Mouse (Mus musculus) CH12.LX (cell line): ENCODE results near the gene Pllp.

Experiments
- CHD2 ChIP-seq: IDR thresholded peaks from 2 replicates; pipeline ENCODE4 v1.6.1; 2011; ENCODE audit warnings: low read length, improper control_type of control experiment
- CTCF ChIP-seq, 2 experiments: IDR thresholded peaks in 1 of 2; conservative IDR thresholded peaks in 1 of 2; 2 replicates each; pipeline ENCODE4 v1.5.1; 2011 to 2012; ENCODE audit warnings: low read depth in 2 of 2, low read length in 2 of 2, improper control_type of control experiment in 1 of 2, inconsistent platforms in 1 of 2, mild to moderate bottlenecking in 1 of 2, moderate library complexity in 1 of 2
- E2F4 ChIP-seq: IDR thresholded peaks from 2 replicates; pipeline ENCODE4 v1.6.1; 2011; ENCODE audit warnings: low read depth, low read length, improper control_type of control experiment; ENCODE audit not compliant: insufficient replicate concordance
- EP300 ChIP-seq: IDR thresholded peaks from 2 replicates; pipeline ENCODE4 v1.6.1; 2011; ENCODE audit warnings: low read length, improper control_type of control experiment
- MXI1 ChIP-seq: IDR thresholded peaks from 2 replicates; pipeline ENCODE4 v1.6.1; 2011; ENCODE audit warnings: mild to moderate bottlenecking, low read depth, low read length, improper control_type of control experiment
- POLR2A ChIP-seq: IDR thresholded peaks from 2 replicates; pipeline ENCODE4 v1.6.1; 2011; ENCODE audit warnings: low read depth, mild to moderate bottlenecking, improper control_type of control experiment, low read length
- SMC3 ChIP-seq: IDR thresholded peaks from 2 replicates; pipeline ENCODE4 v1.6.1; 2011; ENCODE audit warnings: low read depth, low read length, improper control_type of control experiment
- TBP ChIP-seq: conservative IDR thresholded peaks from 2 replicates; pipeline ENCODE4 v1.6.1; 2011; ENCODE audit warnings: low read depth, low read length, improper control_type of control experiment
- UBTF ChIP-seq: IDR thresholded peaks from 2 replicates; pipeline ENCODE4 v1.6.1; 2012; ENCODE audit warnings: low read depth, mild to moderate bottlenecking, inconsistent platforms, low read length, improper control_type of control experiment, moderate library complexity
- USF2 ChIP-seq: conservative IDR thresholded peaks from 2 replicates; pipeline ENCODE4 v1.6.1; 2011; ENCODE audit warnings: low read depth, low read length, improper control_type of control experiment

- TF ChIP-seq CHD2 (no peak), EP300 (no peak), E2F4 (no peak), UBTF (no peak), USF2 (no peak), CTCF (conservative IDR thresholded peaks at IDR 0.05 in 1 of 2, IDR thresholded peaks at IDR 0.05 in 1 of 2; ENCODE audit: low read depth in 2 of 2, low read length in 2 of 2) (no peak), POLR2A (no peak), MXI1 (no peak), TBP (no peak), SMC3 (no peak)
These were observed 43.1 kb downstream of the Pllp start for GRCm38 (mm10) chr8:94652951-94653350.
